Mouse (Mus musculus) urinary bladder, postnatal 10 days (tissue): Measurements from ENCODE around the gene Fam13a.

ENCODE experiments used
- DNase-seq: peaks from one replicate; pipeline ENCODE4 v3.0.0; 2022; ENCODE audit warnings: low spot score

Gene Fam13a

GRCm38 (mm10) chr6:59024164-59024724, at the start of gene Fam13a:
TSS of gene Fam13a (minus strand) at chr6:59024549.
- DNase-seq = peak; percentile 25

GRCm38 (mm10) chr6:59072096-59073060, 48.0 kb upstream of the Fam13a start:
- DNase-seq = no peak

DNA sequence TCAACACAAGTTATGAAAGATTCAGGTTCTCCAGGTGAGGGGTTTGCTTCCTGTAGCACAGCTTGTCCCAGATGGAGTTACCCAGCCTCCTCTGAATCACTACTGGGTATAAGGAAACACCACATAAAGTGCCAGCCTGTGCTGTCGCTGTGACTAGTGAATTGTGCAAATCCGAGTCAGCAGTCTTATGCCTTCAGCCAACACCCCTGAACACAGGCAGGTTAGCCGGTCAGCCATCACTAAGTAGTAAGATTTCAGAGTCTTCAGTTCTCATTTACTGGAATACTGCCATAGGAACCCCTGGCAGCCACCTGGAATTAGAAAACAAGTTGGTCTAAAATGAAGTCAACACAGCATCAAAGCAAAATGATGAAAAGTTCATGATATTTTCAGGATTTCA, 47.3 kb upstream of the Fam13a start:
- no peak for DNase-seq

DNA sequence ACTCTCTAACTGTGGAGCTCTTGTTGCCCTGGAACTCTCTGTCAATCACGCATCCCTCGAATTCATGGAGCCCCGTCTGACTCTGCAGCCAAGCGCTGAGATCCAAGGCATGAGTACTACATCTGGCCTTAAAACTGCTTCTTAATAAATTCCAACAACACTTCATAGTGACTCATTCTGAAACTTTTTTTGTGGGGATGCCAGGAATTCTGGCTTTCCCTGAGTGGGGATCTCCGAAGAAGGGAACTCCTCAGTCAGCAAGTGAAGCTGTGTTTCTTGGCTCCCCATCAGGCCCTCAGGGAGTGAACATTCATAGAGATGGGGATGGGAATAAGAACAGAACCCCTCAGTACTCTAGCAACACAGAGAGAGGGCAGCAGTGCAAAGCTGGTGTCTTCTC, 43.8 kb upstream of the Fam13a start:
- no peak for DNase-seq

GRCm38 (mm10) chr6:59064440-59064839, 40.1 kb upstream of the Fam13a start:
- no peak for DNase-seq

DNA sequence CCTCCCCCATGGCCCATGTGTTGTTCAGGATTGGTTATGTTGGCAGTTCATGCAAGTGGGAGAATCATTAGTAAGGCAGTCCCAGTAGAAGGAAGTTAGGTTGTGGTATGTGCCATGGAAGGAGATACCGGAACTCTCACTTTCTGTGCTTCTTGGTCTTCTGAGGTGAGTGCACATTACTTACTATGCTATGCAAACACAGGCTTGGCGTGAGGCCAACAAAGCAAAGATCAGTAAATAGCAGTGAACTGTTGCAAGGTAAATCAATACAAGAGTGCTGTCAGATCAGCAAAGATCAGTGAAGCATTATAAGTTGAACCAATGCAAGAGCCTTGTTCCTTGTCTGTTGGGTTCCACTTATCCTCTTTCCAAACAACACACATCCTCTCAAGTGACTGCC, 28.9 kb upstream of the Fam13a start:
- DNase-seq = no peak

DNA sequence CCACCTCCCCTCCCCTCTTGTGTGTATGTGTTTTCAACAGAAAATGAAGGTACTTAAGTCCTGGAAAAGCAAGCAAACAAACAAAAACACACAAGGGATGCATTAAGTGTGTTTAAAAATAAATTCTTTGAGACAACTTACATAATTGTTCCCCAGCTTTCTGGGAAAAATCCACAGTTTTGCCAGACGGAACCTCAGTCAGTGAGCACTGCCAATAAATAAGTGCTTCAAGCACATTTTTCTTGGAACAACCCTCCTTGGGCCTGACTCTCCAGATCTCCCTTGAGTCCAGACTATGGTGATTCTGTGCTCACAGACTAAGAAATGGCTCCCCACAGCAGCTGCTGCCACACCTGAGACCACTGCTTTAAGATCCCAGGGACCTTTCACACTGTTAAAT, 15.4 kb upstream of the Fam13a start:
- DNase-seq = no peak

DNA sequence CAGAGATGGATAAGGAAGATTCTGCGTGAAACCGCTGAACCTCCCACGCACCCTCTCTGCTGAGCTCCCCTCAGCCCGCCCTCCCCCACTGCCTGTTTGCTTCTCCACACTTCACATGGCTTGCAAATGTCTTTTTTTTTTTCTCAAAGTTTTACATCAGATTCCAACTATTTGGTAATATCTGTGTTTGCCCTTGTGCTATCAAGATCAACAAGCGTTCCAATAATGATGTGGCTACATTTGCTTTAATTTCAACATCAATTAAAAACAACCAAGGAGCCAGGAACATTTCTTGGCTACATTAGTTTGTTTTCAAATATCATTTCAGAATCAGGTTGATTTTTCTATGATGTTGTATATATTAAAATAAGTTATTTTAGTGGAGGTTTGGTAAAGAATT, 8.4 kb upstream of the Fam13a start:
- DNase-seq = no peak

- no peak for DNase-seq
These were observed 7.2 kb upstream of the Fam13a start for GRCm38 (mm10) chr6:59031539-59031938.

DNA sequence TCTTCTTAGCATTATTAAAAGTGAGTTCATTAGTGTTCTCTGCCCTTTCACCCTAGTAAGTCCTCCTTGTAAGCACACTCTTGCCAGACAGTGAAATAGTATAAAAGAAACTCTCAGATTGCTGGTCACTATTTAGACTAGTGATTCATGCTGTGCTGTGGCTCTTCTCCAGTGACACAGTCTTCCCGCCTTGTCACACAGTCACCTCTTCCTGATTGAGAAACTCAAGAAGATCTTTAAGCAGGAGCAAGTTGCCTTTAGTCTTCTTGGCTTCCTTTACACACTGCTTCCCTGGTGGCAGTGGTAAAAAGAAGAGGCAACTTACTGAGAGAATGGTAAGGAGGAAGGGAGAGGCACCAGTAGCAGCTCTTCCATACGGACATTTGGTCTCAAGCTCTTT, 6.3 kb upstream of the Fam13a start:
- no peak for DNase-seq

DNA sequence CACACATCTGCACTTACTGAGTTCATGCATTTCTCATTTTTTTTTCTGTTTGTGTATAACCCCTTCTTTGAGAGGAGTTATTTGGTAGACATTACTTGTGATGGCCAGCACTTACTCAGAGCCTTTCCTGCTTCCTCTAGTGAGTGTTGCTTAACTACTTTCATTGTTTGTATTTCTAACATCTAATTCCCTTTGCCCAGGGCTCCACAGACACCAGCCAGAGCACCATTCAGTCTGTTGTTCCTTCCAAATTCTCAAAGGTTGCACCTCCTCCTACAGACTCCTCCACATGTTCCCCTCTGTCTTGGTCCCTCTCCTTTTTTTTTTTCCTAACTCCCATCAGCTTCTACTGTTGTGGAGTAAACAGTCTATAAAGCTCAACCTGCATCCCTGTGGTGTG, 5.7 kb upstream of the Fam13a start:
- no peak for DNase-seq

- no peak for DNase-seq
These were observed 4.5 kb upstream of the Fam13a start for GRCm38 (mm10) chr6:59028871-59029270.

- DNase-seq = no peak
These were observed 457 bp upstream of the Fam13a start for GRCm38 (mm10) chr6:59024806-59025205.

GRCm38 (mm10) chr6:59023455-59024163, 740 bp downstream of the Fam13a start:
- no peak for DNase-seq

- no peak for DNase-seq
These were observed 1.7 kb downstream of the Fam13a start for GRCm38 (mm10) chr6:59022621-59023020.

GRCm38 (mm10) chr6:59020346-59020745, 4.0 kb downstream of the Fam13a start:
- DNase-seq = no peak

- no peak for DNase-seq
These were observed 4.5 kb downstream of the Fam13a start for GRCm38 (mm10) chr6:59019847-59020246.

DNA sequence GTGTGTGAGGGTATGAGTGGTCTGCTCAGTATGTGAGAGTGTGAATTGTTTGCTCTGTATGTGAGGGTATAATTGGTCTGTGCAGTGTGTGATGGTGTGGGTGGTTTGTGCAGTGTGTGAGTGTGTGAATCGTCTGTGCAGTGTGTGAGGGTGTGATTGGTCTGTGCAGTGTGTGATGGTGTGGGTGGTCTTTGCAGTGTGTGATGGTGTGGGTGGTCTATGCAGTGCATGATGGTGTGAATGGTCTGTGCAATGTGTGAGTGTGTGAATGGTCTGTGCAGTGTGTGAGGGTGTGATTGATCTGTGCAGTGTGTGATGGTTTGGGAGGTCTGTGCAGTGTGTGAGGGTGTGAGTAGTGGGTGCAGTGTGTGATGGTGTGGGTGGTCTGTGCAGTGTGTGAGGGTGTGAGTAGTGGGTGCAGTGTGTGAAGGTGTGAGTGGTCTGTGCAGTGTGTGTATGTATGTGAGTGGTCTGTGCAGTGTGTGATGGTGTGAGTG, 8.0 kb downstream of the Fam13a start:
- no peak for DNase-seq

- DNase-seq = no peak
These were observed 9.6 kb downstream of the Fam13a start for GRCm38 (mm10) chr6:59014760-59015159.

DNA sequence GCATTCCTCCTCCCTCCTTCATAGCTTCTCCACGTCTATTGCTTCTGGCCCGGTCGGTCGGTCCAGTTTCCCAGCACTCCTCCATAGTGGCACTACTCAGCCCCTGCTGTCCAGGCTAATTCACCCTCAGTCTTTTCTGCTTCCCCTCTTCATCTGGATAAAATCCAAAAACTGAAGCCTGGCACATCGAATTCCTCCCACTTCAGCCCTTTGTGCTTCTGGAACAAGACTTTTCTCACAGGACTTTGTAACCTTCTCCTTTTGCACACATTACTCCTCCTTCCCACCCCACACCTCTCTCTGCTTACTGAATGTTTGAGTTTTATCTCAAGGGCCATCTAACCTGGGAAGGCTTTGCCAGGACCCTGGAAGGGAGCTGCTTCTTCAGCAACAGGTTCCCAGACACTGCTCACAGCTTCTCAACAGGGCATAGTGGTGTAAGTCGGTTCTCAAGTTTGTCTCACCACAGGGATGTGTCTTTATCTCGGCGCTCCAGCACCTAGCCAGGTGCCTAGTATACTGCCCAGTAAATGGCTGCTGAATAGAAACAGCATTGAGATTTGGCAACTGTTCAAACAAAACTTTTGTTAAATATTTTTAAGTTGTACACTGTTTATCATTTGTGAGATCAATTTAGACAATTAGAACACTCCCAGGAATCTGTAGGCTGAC, 10.1 kb downstream of the Fam13a start:
- no peak for DNase-seq

DNA sequence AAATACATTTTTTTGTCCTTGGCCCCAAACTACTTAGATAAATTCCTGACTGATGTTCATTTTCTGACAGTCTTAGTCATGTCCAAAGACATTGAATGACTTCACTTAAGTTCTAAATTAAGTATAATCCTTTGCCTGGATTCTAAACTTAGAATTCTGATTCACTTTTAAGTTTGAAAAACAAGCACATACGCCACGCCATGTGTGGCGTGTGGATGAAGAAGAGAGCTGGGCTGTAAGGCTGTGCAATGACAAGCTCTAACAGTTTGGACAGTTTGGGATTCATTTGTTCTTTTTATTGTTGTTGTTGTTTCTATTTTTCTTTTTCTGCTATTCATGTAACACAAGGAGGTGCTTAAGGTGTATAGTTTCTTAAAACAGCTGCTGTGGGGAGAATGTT, 13.6 kb downstream of the Fam13a start:
- no peak for DNase-seq

- no peak for DNase-seq
These were observed 19.7 kb downstream of the Fam13a start for GRCm38 (mm10) chr6:59004630-59005029.
